In the genomic region with DNA sequence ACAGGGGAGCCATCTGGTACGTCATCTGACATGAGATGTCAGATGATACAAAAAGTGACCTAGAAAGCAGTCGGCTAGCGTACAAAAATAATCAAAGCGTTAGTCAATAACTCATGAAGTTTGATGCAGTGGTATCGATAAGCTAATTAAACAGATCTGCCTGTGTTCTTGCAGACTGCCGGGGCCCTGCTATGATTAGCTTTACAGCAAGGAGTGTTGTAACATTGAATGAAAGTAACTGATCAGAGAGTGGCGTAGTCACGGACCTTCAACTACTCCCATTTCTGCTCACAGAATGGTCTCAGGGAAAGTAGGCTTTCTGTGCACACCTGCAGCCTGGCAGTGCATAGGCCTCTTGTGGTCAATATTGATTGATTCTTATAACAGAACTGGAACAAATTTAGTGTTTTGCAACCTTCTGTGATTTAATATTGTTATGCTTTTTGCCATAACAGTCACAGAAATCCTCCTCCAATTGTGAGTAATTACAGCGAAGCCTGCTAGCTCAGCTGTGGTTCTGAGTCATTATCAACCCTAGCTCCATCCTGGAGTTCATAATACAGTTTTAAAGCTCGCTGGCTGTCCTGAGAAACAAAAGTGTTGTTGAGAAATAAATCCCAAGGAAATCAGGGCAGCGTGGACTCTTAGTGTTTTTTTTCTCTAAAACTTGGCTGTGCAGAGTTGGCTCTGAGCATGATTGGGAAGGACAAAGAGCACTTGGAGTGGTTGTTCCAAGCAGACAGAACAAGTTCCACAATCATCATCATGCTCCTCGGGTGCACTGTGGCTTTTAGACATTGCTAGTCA, we compare ENCODE assay signal across 14 mouse cellular contexts. TPM values are rescaled to one million over a fixed set of nuclear protein-coding genes. Genes with fewer than 3 reads are reported as not detected.
A peak's percentile ranks its signal among the peaks of the same experiment; 100 is the strongest.
DNase-seq lines count a peak whose midpoint lies in the region; ATAC-seq and TF ChIP-seq lines count a peak whose summit lies in the region.
"Had no signal": no experiment of that assay in that cellular context is flagged by ENCODE, and none has a peak within 500 bp of the region (broad histone marks: within the 10 kb centered on the region; RNA-seq: fewer than 3 reads in every experiment).

No protein-coding gene starts in this region.

- H3K36me3 ChIP-seq in liver, adult 2 months (ENCODE audit: control insufficient read depth, insufficient read depth, low read length): peaks cover 20% of the 10 kb centered on the region
- peaks cover 51% of the 10 kb centered on the region for H3K36me3 ChIP-seq in liver, embryonic 12.5 days

- no peaks in the 10 kb centered on the region for H3K9me3 ChIP-seq in liver, embryonic 12.5 days (replicated peaks)
- H3K9me3 ChIP-seq: limb, embryonic 10.5 days; midbrain, embryonic 10.5 days had no signal

- intact Hi-C loops in heart, postnatal 36 days (cut with DNase I): loop anchor here (5.0 kb wide), 1 partner anchor 44 kb away; no protein-coding TSS in a partner anchor

- peaks cover 18% of the 10 kb centered on the region for H3K4me1 ChIP-seq in liver, adult 2 months (ENCODE audit: control insufficient read depth, insufficient read depth, low read length)
- 0 out of 2 replicates have a peak, but pooled peaks cover 4% of the 10 kb centered on the region for H3K4me1 ChIP-seq in liver, embryonic 12.5 days
- H3K4me1 ChIP-seq: limb, embryonic 10.5 days; midbrain, embryonic 10.5 days had no signal

- 29% methylated on average over 12 of the region's 12 CpGs for WGBS in liver, adult 2 months
- 82% methylated on average over 12 of the region's 12 CpGs for WGBS in liver, embryonic 12.5 days (ENCODE audit: insufficient replicate concordance)

- ATAC-seq in liver, embryonic 12.5 days: no peak
- ATAC-seq: inflammation-experienced regulatory T-cells, adult 6 months; liver, postnatal 0 days had no signal

- no peak for TF ChIP-seq POLR2A in liver, adult 2 months (IDR thresholded peaks at IDR 0.05; ENCODE audit: extremely low read depth, insufficient read depth, low read length)
- no peak for TF ChIP-seq POLR2A in brain, embryonic 14.5 days (IDR thresholded peaks at IDR 0.05; ENCODE audit: borderline replicate concordance, extremely low read depth, insufficient read depth, insufficient read length, poor library complexity, severe bottlenecking)

- H3K27me3 ChIP-seq in liver, adult 2 months (ENCODE audit: control insufficient read depth, insufficient read depth, low read length): no peaks in the 10 kb centered on the region
- H3K27me3 ChIP-seq in liver, embryonic 12.5 days (replicated peaks): no peaks in the 10 kb centered on the region

- no peak overlapping the region for H3K4me3 ChIP-seq in liver, adult 2 months (ENCODE audit: insufficient read depth, low read depth, low read length)
- no peak overlapping the region for H3K4me3 ChIP-seq in liver, embryonic 12.5 days
- H3K4me3 ChIP-seq: limb, embryonic 10.5 days; midbrain, embryonic 10.5 days had no signal

- no peak overlapping the region for H3K4me2 ChIP-seq in liver, embryonic 12.5 days

- H3K27ac ChIP-seq in liver, adult 2 months (replicated peaks; ENCODE audit: insufficient read depth, low read depth, low read length): peak overlapping the region; percentile 90
- H3K27ac ChIP-seq in liver, embryonic 12.5 days: no peak overlapping the region
- H3K27ac ChIP-seq: limb, embryonic 10.5 days; midbrain, embryonic 10.5 days had no signal

- H3K79me2 ChIP-seq in liver, adult 2 months (ENCODE audit: control insufficient read depth, insufficient read depth, low read length): peaks cover 6% of the 10 kb centered on the region; the same call in 1 of the 2 replicates

- peak; percentile 38 to 60 for DNase-seq in heart, adult 18-20 months
- no peak for DNase-seq in heart, postnatal 36 days
- peak; percentile 95 for DNase-seq in liver, adult 2 months (ENCODE audit: extremely low read depth, low read depth, low spot score)
- DNase-seq in brain, embryonic 14.5 days (ENCODE audit: low read depth): peak; percentile 35
- DNase-seq in layer of hippocampus, postnatal 14 days (ENCODE audit: low spot score in 2 of 2): peak; percentile 35 to 54
- no peak for DNase-seq in urinary bladder, adult 18-20 months (ENCODE audit: low spot score in 2 of 2)
- DNase-seq: cerebellum, postnatal 10 days; kidney, postnatal 14 days; liver, postnatal 0 days; right cerebral cortex, postnatal 4 days had no signal

- H3K9ac ChIP-seq in liver, adult 2 months (ENCODE audit: low read depth, low read length): peak overlapping the region; percentile 51; the same call in 1 of the 2 replicates
- no peak overlapping the region for H3K9ac ChIP-seq in liver, embryonic 12.5 days
- H3K9ac ChIP-seq: liver, postnatal 0 days had no signal

- TF ChIP-seq CTCF in liver, adult 2 months (IDR thresholded peaks at IDR 0.05; ENCODE audit: low read depth, low read length): no peak
- TF ChIP-seq CTCF in brain, embryonic 14.5 days (IDR thresholded peaks at IDR 0.05; ENCODE audit: borderline replicate concordance, extremely low read depth, insufficient read depth, insufficient read length): no peak

RNA-seq across cellular contexts. Expression of gene Ap3b1, which starts 40.0 kb away (rescaled TPM):
- 10 to 100 TPM; 21.1 to 31.0 TPM for total RNA-seq in heart, adult 18-20 months (2021)
- total RNA-seq in heart, postnatal 36 days (2021): 10 to 100 TPM; 24.7 to 29.0 TPM
- total RNA-seq in liver, adult 2 months (2014; rRNA removed): 27.9 and 28.3 TPM in 2 replicates
- 17.8 and 21.1 TPM in 2 replicates for polyA plus RNA-seq in liver, adult 2 months (2012; rRNA removed)
- polyA plus RNA-seq in liver, embryonic 12.5 days (2016; fragmentation: Nextera tagmentation; extraction: Ambion mirVana): 25.9 and 27.1 TPM in 2 replicates
- 35.3 and 36.8 TPM in 2 replicates for polyA plus RNA-seq in brain, embryonic 14.5 days (2012; rRNA removed)
- total RNA-seq in layer of hippocampus, postnatal 14 days (2021): 10 to 100 TPM; 49.1 to 53.9 TPM

Comparison
In these comparisons a context has a peak if more than half of its experiments do, and no peak if none do; other contexts are left out.
1. DNase-seq: peak in heart, adult 18-20 months (2 of 2), liver, adult 2 months (single experiment), brain, embryonic 14.5 days (single experiment) and layer of hippocampus, postnatal 14 days (2 of 2); none in heart, postnatal 36 days (0 of 2) and urinary bladder, adult 18-20 months (0 of 2).